Mouse (Mus musculus): Measurements from ENCODE around the gene BC030867.

The BC030867 gene

GRCm38 (mm10) chr11:102294887-102295597 lies 46.4 kb downstream of the BC030867 start:
- DNase-seq = peak; percentile 33

- peak; percentile 78 for DNase-seq
These were observed 47.2 kb downstream of the BC030867 start for GRCm38 (mm10) chr11:102295598-102296471.

- DNase-seq = peak; percentile 99
These were observed 48.1 kb downstream of the BC030867 start, which contains the start of gene Atxn7l3 for GRCm38 (mm10) chr11:102296491-102297472. Gene Atxn7l3, minus strand, starts transcription at chr11:102296631.

GRCm38 (mm10) chr11:102297577-102298556 lies 49.2 kb downstream of the BC030867 start:
- no peak for DNase-seq

GRCm38 (mm10) chr11:102299839-102300238 lies 51.2 kb downstream of the BC030867 start:
- DNase-seq = peak; percentile 83

GRCm38 (mm10) chr11:102304141-102304540 lies 55.5 kb downstream of the BC030867 start:
- no peak for DNase-seq

GRCm38 (mm10) chr11:102305359-102305758 lies 56.7 kb downstream of the BC030867 start:
- no peak for DNase-seq

GRCm38 (mm10) chr11:102308104-102308503 lies 59.4 kb downstream of the BC030867 start:
- no peak for DNase-seq

GRCm38 (mm10) chr11:102308979-102309378 lies 60.3 kb downstream of the BC030867 start:
- DNase-seq = peak; percentile 98

- DNase-seq = no peak
These were observed 61.3 kb downstream of the BC030867 start for GRCm38 (mm10) chr11:102309821-102310617.

GRCm38 (mm10) chr11:102310768-102311695 lies 62.4 kb downstream of the BC030867 start:
- peak; percentile 34 for DNase-seq

- DNase-seq = no peak
These were observed 63.3 kb downstream of the BC030867 start for GRCm38 (mm10) chr11:102311966-102312365.

- DNase-seq = no peak
These were observed 63.9 kb downstream of the BC030867 start for GRCm38 (mm10) chr11:102312586-102312985.

GRCm38 (mm10) chr11:102314321-102314720 lies 65.6 kb downstream of the BC030867 start:
- no peak for DNase-seq

Measured in retina, postnatal 1 day (tissue).